25 mouse cellular contexts compared by ENCODE assay signal in genomic region chr12:71872330-71872729, GRCm38 (mm10). TPM values are rescaled to one million over a fixed set of nuclear protein-coding genes. Genes with fewer than 3 reads are reported as not detected.
DNase-seq lines count a peak whose midpoint lies in the region; ATAC-seq and TF ChIP-seq lines count a peak whose summit lies in the region.
"Had no signal": no experiment of that assay in that cellular context is flagged by ENCODE, and none has a peak within 500 bp of the region (broad histone marks: within the 10 kb centered on the region; RNA-seq: fewer than 3 reads in every experiment).

No protein-coding gene starts in this region.

- no peaks in the 10 kb centered on the region for H3K9me3 ChIP-seq in intestine, embryonic 15.5 days
- H3K9me3 ChIP-seq in intestine, embryonic 16.5 days (ENCODE audit: control insufficient read depth, low read length), result no peaks in the 10 kb centered on the region
- no peaks in the 10 kb centered on the region for H3K9me3 ChIP-seq in lung, postnatal 0 days (ENCODE audit: low read length)
- H3K9me3 ChIP-seq in stomach, postnatal 0 days (ENCODE audit: control insufficient read depth, low read length), result no peaks in the 10 kb centered on the region
- H3K9me3 ChIP-seq: embryonic facial prominence, embryonic 15.5 days; heart, embryonic 10.5 days; heart, embryonic 13.5 days had no signal

- no peak overlapping the region for H3K4me2 ChIP-seq in intestine, embryonic 15.5 days (replicated peaks)
- H3K4me2 ChIP-seq in intestine, embryonic 16.5 days (ENCODE audit: low read depth, low read length), result no peak overlapping the region
- H3K4me2 ChIP-seq in lung, postnatal 0 days (replicated peaks; ENCODE audit: low read depth, low read length), result no peak overlapping the region
- no peak overlapping the region for H3K4me2 ChIP-seq in stomach, postnatal 0 days (replicated peaks; ENCODE audit: low read depth)
- H3K4me2 ChIP-seq: embryonic facial prominence, embryonic 15.5 days; heart, embryonic 13.5 days; hindbrain, embryonic 14.5 days had no signal

- no peak overlapping the region for H3K9ac ChIP-seq in intestine, embryonic 15.5 days
- no peak overlapping the region for H3K9ac ChIP-seq in intestine, embryonic 16.5 days (ENCODE audit: low read depth, low read length)
- H3K9ac ChIP-seq in lung, postnatal 0 days (replicated peaks; ENCODE audit: low read depth), result no peak overlapping the region
- H3K9ac ChIP-seq in stomach, postnatal 0 days (ENCODE audit: low read length), result no peak overlapping the region
- H3K9ac ChIP-seq: embryonic facial prominence, embryonic 15.5 days; forebrain, postnatal 0 days; heart, embryonic 13.5 days; hindbrain, embryonic 14.5 days had no signal

- TF ChIP-seq EP300 in lung, postnatal 0 days (IDR thresholded peaks at IDR 0.05), result no peak
- no peak for TF ChIP-seq EP300 in stomach, postnatal 0 days (optimal IDR thresholded peaks at IDR 0.05)

- TF ChIP-seq CTCF in lung, postnatal 0 days (IDR thresholded peaks at IDR 0.05), result no peak
- no peak for TF ChIP-seq CTCF in lung, adult 2 months (IDR thresholded peaks at IDR 0.05; ENCODE audit: insufficient read depth, low read length)
- TF ChIP-seq CTCF in stomach, postnatal 0 days (IDR thresholded peaks at IDR 0.05; ENCODE audit: low read depth), result no peak

- no peak for TF ChIP-seq POLR2A in lung, adult 2 months (IDR thresholded peaks at IDR 0.05; ENCODE audit: borderline replicate concordance, extremely low read depth, low read depth, low read length)

- no peaks in the 10 kb centered on the region for H3K36me3 ChIP-seq in intestine, embryonic 15.5 days
- no peaks in the 10 kb centered on the region for H3K36me3 ChIP-seq in intestine, embryonic 16.5 days (ENCODE audit: control insufficient read depth, insufficient read depth, low read length)
- H3K36me3 ChIP-seq in lung, postnatal 0 days (ENCODE audit: insufficient read depth, low read length), result no peaks in the 10 kb centered on the region
- no peaks in the 10 kb centered on the region for H3K36me3 ChIP-seq in stomach, postnatal 0 days (ENCODE audit: control insufficient read depth, insufficient read depth, low read length)
- H3K36me3 ChIP-seq: embryonic facial prominence, embryonic 15.5 days had no signal

- no peak for DNase-seq in lung, postnatal 0 days (ENCODE audit: low spot score)
- no peak for DNase-seq in lung, adult 2 months
- no peak for DNase-seq in stomach, postnatal 0 days (ENCODE audit: low spot score)
- DNase-seq in cerebellum, adult 11 months, result no peak
- DNase-seq in B cell, adult 2 months, result no peak
- DNase-seq: adrenal gland, adult 2 months; adrenal gland, postnatal 14 days; cerebellum, adult 11-12 months; cerebellum, adult 8-10 months; cerebellum, postnatal 10 days; cerebellum, postnatal 36 days; embryo, embryonic 11 days; forebrain, postnatal 0 days; gastrocnemius, postnatal 25 days; heart, adult 18-20 months; heart, postnatal 14 days; heart, postnatal 4 days had no signal

- no peak overlapping the region for H3K4me3 ChIP-seq in intestine, embryonic 15.5 days (replicated peaks)
- H3K4me3 ChIP-seq in intestine, embryonic 16.5 days (ENCODE audit: low read length), result no peak overlapping the region
- H3K4me3 ChIP-seq in lung, postnatal 0 days (ENCODE audit: low read depth, low read length), result no peak overlapping the region
- H3K4me3 ChIP-seq in lung, adult 2 months (replicated peaks; ENCODE audit: extremely low read depth, low read depth, low read length), result no peak overlapping the region
- no peak overlapping the region for H3K4me3 ChIP-seq in stomach, postnatal 0 days (ENCODE audit: low read depth, low read length)
- H3K4me3 ChIP-seq: embryonic facial prominence, embryonic 15.5 days; heart, embryonic 10.5 days; heart, embryonic 13.5 days had no signal

- ATAC-seq in intestine, embryonic 15.5 days, result peak; percentile 57; the same call in 1 of the 2 replicates
- no peak for ATAC-seq in intestine, embryonic 16.5 days
- ATAC-seq in lung, postnatal 0 days, result peak; percentile 64; the same call in 1 of the 2 replicates
- peak; percentile 54 for ATAC-seq in megakaryocyte, adult 5-6 weeks (ENCODE audit: poor library complexity, severe bottlenecking)
- peak; percentile 77 for ATAC-seq in stomach, postnatal 0 days (ENCODE audit: low FRiP score, low TSS enrichment)
- ATAC-seq: forebrain, embryonic 14.5 days; forebrain, postnatal 0 days had no signal

- H3K27me3 ChIP-seq in intestine, embryonic 15.5 days (replicated peaks), result no peaks in the 10 kb centered on the region
- no peaks in the 10 kb centered on the region for H3K27me3 ChIP-seq in intestine, embryonic 16.5 days (replicated peaks; ENCODE audit: control insufficient read depth, insufficient read depth, low read length)
- no peaks in the 10 kb centered on the region for H3K27me3 ChIP-seq in lung, postnatal 0 days (replicated peaks; ENCODE audit: insufficient read depth, low read length)
- H3K27me3 ChIP-seq in stomach, postnatal 0 days (ENCODE audit: control insufficient read depth, insufficient read depth, low read length), result no peaks in the 10 kb centered on the region
- H3K27me3 ChIP-seq: embryonic facial prominence, embryonic 15.5 days; heart, embryonic 13.5 days had no signal

- H3K4me1 ChIP-seq in intestine, embryonic 15.5 days (replicated peaks), result peaks cover 8% of the 10 kb centered on the region
- peaks cover 10% of the 10 kb centered on the region for H3K4me1 ChIP-seq in intestine, embryonic 16.5 days (ENCODE audit: control insufficient read depth, insufficient read depth, low read length)
- H3K4me1 ChIP-seq in lung, postnatal 0 days (ENCODE audit: insufficient read depth, low read depth, low read length), result peaks cover 8% of the 10 kb centered on the region; the same call in 1 of the 2 replicates
- peaks cover 16% of the 10 kb centered on the region for H3K4me1 ChIP-seq in lung, adult 2 months (ENCODE audit: control insufficient read depth, insufficient read depth, low read length)
- H3K4me1 ChIP-seq in stomach, postnatal 0 days (replicated peaks; ENCODE audit: control insufficient read depth, insufficient read depth), result peaks cover 3% of the 10 kb centered on the region; the same call in 1 of the 2 replicates

- 78% methylated on average over 4 of the region's 4 CpGs for WGBS in intestine, embryonic 15.5 days
- 67% methylated on average over 4 of the region's 4 CpGs for WGBS in intestine, embryonic 16.5 days
- 60% methylated on average over 4 of the region's 4 CpGs for WGBS in lung, postnatal 0 days
- 48% methylated on average over 4 of the region's 4 CpGs for WGBS in lung, adult 2 months
- WGBS in stomach, postnatal 0 days, result 65% methylated on average over 4 of the region's 4 CpGs

- H3K27ac ChIP-seq in intestine, embryonic 15.5 days, result no peak overlapping the region
- H3K27ac ChIP-seq in intestine, embryonic 16.5 days (ENCODE audit: low read length), result no peak overlapping the region
- no peak overlapping the region for H3K27ac ChIP-seq in lung, postnatal 0 days (ENCODE audit: low read length)
- no peak overlapping the region; the same call in 1 of the 2 replicates for H3K27ac ChIP-seq in stomach, postnatal 0 days (replicated peaks)
- H3K27ac ChIP-seq: embryonic facial prominence, embryonic 15.5 days; heart, embryonic 10.5 days; heart, embryonic 13.5 days; hindbrain, embryonic 14.5 days had no signal

RNA-seq across cellular contexts. Expression of gene Daam1, which starts 41.5 kb away (rescaled TPM):
- 9.0 and 9.1 TPM in 2 replicates for polyA plus RNA-seq in intestine, embryonic 15.5 days (2015; fragmentation: Nextera tagmentation; extraction: Ambion mirVana)
- 7.6 and 7.7 TPM in 2 replicates for polyA plus RNA-seq in intestine, embryonic 16.5 days (2015; fragmentation: Nextera tagmentation; extraction: Ambion mirVana)
- 11.0 and 12.1 TPM in 2 replicates for polyA plus RNA-seq in lung, postnatal 0 days (2015; fragmentation: Nextera tagmentation; extraction: Ambion mirVana)
- 9.4 and 15.2 TPM in 2 replicates for polyA plus RNA-seq in lung, adult 2 months (2012; rRNA removed)
- total RNA-seq in megakaryocyte, adult 5-6 weeks (2015), result 12.3 and 12.7 TPM in 2 replicates
- 14.6 and 18.0 TPM in 2 replicates for total RNA-seq in megakaryocyte, adult 5-6 weeks (2017)
- polyA plus RNA-seq in stomach, postnatal 0 days (2015; fragmentation: Nextera tagmentation; extraction: Ambion mirVana), result 6.9 and 7.2 TPM in 2 replicates
